Mouse (Mus musculus) CH12.LX (cell line): ENCODE results near the gene Hist1h1c. TPM values are rescaled to one million over a fixed set of nuclear protein-coding genes. Genes with fewer than 3 reads are reported as not detected.
"Not testable (repeated sequence)": the region's sequence is repeated elsewhere in the genome, so short reads cannot be mapped to it uniquely, and the experiment has no call there.

Source experiments
- DNase-seq: peaks from one replicate; pipeline ENCODE4 v3.0.0-alpha.2; 2013; ENCODE audit errors: extremely low read depth
- H3K27ac ChIP-seq: 2 replicates; pipeline ENCODE4 v1.5.1; 2012; ENCODE audit warnings: low read depth, mild to moderate bottlenecking, control low read depth, moderate library complexity; ENCODE audit not compliant: insufficient read depth
- H3K27me3 ChIP-seq: replicated peaks from 2 replicates; pipeline ENCODE3; 2012; ENCODE audit warnings: inconsistent platforms
- H3K36me3 ChIP-seq, 2 experiments: replicated peaks in 1 of 2; 2 replicates each; pipeline versions ENCODE3 to v1.6.1; 2012; ENCODE audit warnings: inconsistent platforms in 1 of 2, low read length in 1 of 2, mild to moderate bottlenecking in 1 of 2, mixed read lengths in 1 of 2, moderate library complexity in 1 of 2; ENCODE audit not compliant: control insufficient read depth in 1 of 2, insufficient read depth in 1 of 2
- H3K4me1 ChIP-seq, 2 experiments: 2 replicates each; pipeline ENCODE4 v1.6.1; 2012; ENCODE audit warnings: inconsistent platforms in 1 of 2, moderate library complexity in 1 of 2; ENCODE audit not compliant: insufficient read depth in 2 of 2, control insufficient read depth in 1 of 2
- H3K4me2 ChIP-seq: 2 replicates; pipeline ENCODE4 v1.6.1; 2012; ENCODE audit warnings: low read depth, mild to moderate bottlenecking, control low read depth; ENCODE audit not compliant: poor library complexity, insufficient read depth, severe bottlenecking
- H3K4me3 ChIP-seq, 3 experiments: fragments of 150-350 bp in 1 of 3; sonication (generic) in 1 of 3; replicated peaks in 1 of 3; 2 replicates each; pipeline versions ENCODE3 to v1.5.1; 2011 to 2012; ENCODE audit warnings: low read depth in 2 of 3, low read length in 2 of 3, mild to moderate bottlenecking in 2 of 3, moderate library complexity in 2 of 3, control low read depth in 1 of 3, improper control_type of control experiment in 1 of 3, inconsistent platforms in 1 of 3, mixed read lengths in 1 of 3; ENCODE audit not compliant: poor library complexity in 1 of 3
- H3K79me2 ChIP-seq: replicated peaks from 2 replicates; pipeline ENCODE4 v1.6.1; 2012; ENCODE audit warnings: mild to moderate bottlenecking, moderate library complexity; ENCODE audit not compliant: control insufficient read depth, poor library complexity, insufficient read depth, severe bottlenecking; ENCODE audit errors: extremely low read depth
- H3K9ac ChIP-seq: 2 replicates; pipeline ENCODE4 v1.6.1; 2012; ENCODE audit warnings: low read depth, mild to moderate bottlenecking, control low read depth, moderate library complexity; ENCODE audit not compliant: insufficient read depth
- H3K9me3 ChIP-seq: replicated peaks from 2 replicates; pipeline ENCODE3; 2012; ENCODE audit warnings: low read length, inconsistent platforms, mixed read lengths
- BHLHE40 ChIP-seq: IDR thresholded peaks from 2 replicates; pipeline ENCODE4 v1.6.1; 2011; ENCODE audit warnings: mild to moderate bottlenecking, low read depth, low read length, improper control_type of control experiment
- CHD1 ChIP-seq: IDR thresholded peaks from 2 replicates; pipeline ENCODE4 v1.6.1; 2012; ENCODE audit warnings: low read depth, low read length, improper control_type of control experiment, inconsistent platforms
- CHD2 ChIP-seq: IDR thresholded peaks from 2 replicates; pipeline ENCODE4 v1.6.1; 2011; ENCODE audit warnings: low read length, improper control_type of control experiment
- CTCF ChIP-seq, 2 experiments: IDR thresholded peaks in 1 of 2; conservative IDR thresholded peaks in 1 of 2; 2 replicates each; pipeline ENCODE4 v1.5.1; 2011 to 2012; ENCODE audit warnings: low read depth in 2 of 2, low read length in 2 of 2, improper control_type of control experiment in 1 of 2, inconsistent platforms in 1 of 2, mild to moderate bottlenecking in 1 of 2, moderate library complexity in 1 of 2
- ETS1 ChIP-seq: conservative IDR thresholded peaks from 2 replicates; pipeline ENCODE4 v1.6.1; 2012; ENCODE audit warnings: low read depth, mild to moderate bottlenecking, inconsistent platforms, low read length, improper control_type of control experiment, moderate library complexity
- HCFC1 ChIP-seq: IDR thresholded peaks from 2 replicates; pipeline ENCODE4 v1.6.1; 2012; ENCODE audit warnings: low read depth, mild to moderate bottlenecking, inconsistent platforms, low read length, improper control_type of control experiment
- IRF4 ChIP-seq: IDR thresholded peaks from 2 replicates; pipeline ENCODE4 v1.6.1; 2014; ENCODE audit warnings: low read depth, mild to moderate bottlenecking, inconsistent platforms, low read length, improper control_type of control experiment
- JUN ChIP-seq: IDR thresholded peaks from 2 replicates; pipeline ENCODE4 v1.6.1; 2011; ENCODE audit warnings: low read depth, mild to moderate bottlenecking, low read length, improper control_type of control experiment, moderate library complexity; ENCODE audit not compliant: insufficient read depth
- MAFK ChIP-seq: IDR thresholded peaks from 2 replicates; pipeline ENCODE4 v1.6.1; 2011; ENCODE audit warnings: low read length, improper control_type of control experiment; ENCODE audit not compliant: insufficient replicate concordance
- MAX ChIP-seq: IDR thresholded peaks from 2 replicates; pipeline ENCODE4 v1.6.1; 2011; ENCODE audit warnings: low read length, improper control_type of control experiment
- MAZ ChIP-seq: IDR thresholded peaks from 2 replicates; pipeline ENCODE4 v1.6.1; 2012; ENCODE audit warnings: low read depth, mild to moderate bottlenecking, inconsistent platforms, low read length, improper control_type of control experiment, moderate library complexity
- MEF2A ChIP-seq: IDR thresholded peaks from 2 replicates; pipeline ENCODE4 v1.6.1; 2014; ENCODE audit warnings: low read depth, mild to moderate bottlenecking, inconsistent platforms, low read length, improper control_type of control experiment, borderline replicate concordance
- MXI1 ChIP-seq: IDR thresholded peaks from 2 replicates; pipeline ENCODE4 v1.6.1; 2011; ENCODE audit warnings: mild to moderate bottlenecking, low read depth, low read length, improper control_type of control experiment
- NELFE ChIP-seq: IDR thresholded peaks from 2 replicates; pipeline ENCODE4 v1.6.1; 2011; ENCODE audit warnings: low read depth, low read length, improper control_type of control experiment
- PAX5 ChIP-seq: IDR thresholded peaks from 2 replicates; pipeline ENCODE4 v1.6.1; 2012; ENCODE audit warnings: low read length, inconsistent platforms, mixed read lengths
- POLR2AphosphoS2 ChIP-seq: IDR thresholded peaks from 2 replicates; pipeline ENCODE4 v1.6.1; 2011; ENCODE audit warnings: low read depth, low read length, improper control_type of control experiment
- RAD21 ChIP-seq: IDR thresholded peaks from 2 replicates; pipeline ENCODE4 v1.6.1; 2011; ENCODE audit warnings: low read depth, mild to moderate bottlenecking, low read length, improper control_type of control experiment, moderate library complexity
- RCOR1 ChIP-seq: conservative IDR thresholded peaks from 2 replicates; pipeline ENCODE4 v1.6.1; 2012; ENCODE audit warnings: low read depth, mild to moderate bottlenecking, inconsistent platforms, low read length, improper control_type of control experiment
- TBP ChIP-seq: conservative IDR thresholded peaks from 2 replicates; pipeline ENCODE4 v1.6.1; 2011; ENCODE audit warnings: low read depth, low read length, improper control_type of control experiment
- TCF12 ChIP-seq: IDR thresholded peaks from 2 replicates; pipeline ENCODE4 v1.6.1; 2014; ENCODE audit warnings: low read depth, mild to moderate bottlenecking, inconsistent platforms, low read length, improper control_type of control experiment
- UBTF ChIP-seq: IDR thresholded peaks from 2 replicates; pipeline ENCODE4 v1.6.1; 2012; ENCODE audit warnings: low read depth, mild to moderate bottlenecking, inconsistent platforms, low read length, improper control_type of control experiment, moderate library complexity
- USF1 ChIP-seq: IDR thresholded peaks from 2 replicates; pipeline ENCODE4 v1.6.1; 2014; ENCODE audit warnings: low read depth, mild to moderate bottlenecking, inconsistent platforms, low read length, improper control_type of control experiment
- ZC3H11A ChIP-seq: IDR thresholded peaks from 2 replicates; pipeline ENCODE4 v1.6.1; 2012; ENCODE audit warnings: low read depth, mild to moderate bottlenecking, inconsistent platforms, low read length, improper control_type of control experiment
- dilution Hi-C: fragments of 300-500 bp; cut with MboI; formaldehyde crosslinking; loops from 2 replicates; pipeline ENCODE4 v1.14.3; 2020; ENCODE audit warnings: low sequenced_read_pairs; ENCODE audit not compliant: extremely low pct_unique_long_range_greater_than_20kb, extremely low pct_ligation_motif_present
- in situ Hi-C: fragments of 300-500 bp; cut with MboI; formaldehyde crosslinking; loops from 3 replicates; pipeline ENCODE4 v1.14.3; 2019; ENCODE audit warnings: low sequenced_read_pairs, low pct_ligation_motif_present, low pct_unique_long_range_greater_than_20kb, mixed read lengths
- polyA plus RNA-seq: library from polyadenylated mRNA; unstranded; fragments of >175 nt; gene quantifications from 2 replicates; pipeline ENCODE4 v1.2.1, GENCODE M21; 2012; ENCODE audit warnings: low read depth; ENCODE audit not compliant: insufficient read length
- total RNA-seq, 2 experiments: library from RNA; depleted of rRNA; stranded (reverse); fragments of 300-350 nt in 1 of 2; fragments of >200 nt in 1 of 2; gene quantifications; 2 replicates each; pipeline ENCODE4 v1.2.3; 2012 to 2014

Hist1h1c gene
- total and polyA plus RNA-seq, 3 experiments = 12.5 to 597 (median 22.8) TPM

DNA sequence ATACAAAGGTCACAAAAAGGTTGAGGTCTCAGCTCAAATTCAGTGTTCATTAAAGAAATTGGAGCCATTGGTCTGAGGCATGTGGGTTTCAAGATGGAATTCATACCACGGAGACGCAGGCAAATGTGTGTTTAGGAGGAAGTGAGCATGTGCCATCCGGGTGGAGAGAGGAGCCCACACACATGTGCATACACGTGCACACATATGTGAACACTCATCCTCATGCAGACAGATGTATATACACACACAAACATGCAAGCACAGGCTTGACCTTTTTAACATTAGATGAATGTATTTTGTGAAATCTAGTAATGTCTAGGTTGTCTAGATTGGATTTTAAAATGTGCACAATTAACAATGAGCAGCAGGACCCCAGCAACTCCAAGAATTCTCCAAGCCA is 36.4 kb upstream of the Hist1h1c start:
- no peaks in the 10 kb centered on the region for H3K79me2 ChIP-seq
- H3K27me3 ChIP-seq = no peaks in the 10 kb centered on the region
- no peak overlapping the region for H3K4me3 ChIP-seq
- DNase-seq = no peak
- no peaks in the 10 kb centered on the region for H3K9me3 ChIP-seq
- peaks cover 14 to 74% of the 10 kb centered on the region in 2 experiments for H3K4me1 ChIP-seq
- no peak overlapping the region for H3K27ac ChIP-seq
- no peak for TF ChIP-seq UBTF
- no peak for TF ChIP-seq MAFK
- TF ChIP-seq PAX5 = no peak
- TF ChIP-seq BHLHE40 = peak; percentile 73
- TF ChIP-seq TBP = no peak
- TF ChIP-seq RAD21 = no peak
- no peak for TF ChIP-seq TCF12
- H3K4me2 ChIP-seq = no peak overlapping the region
- in situ Hi-C loops (loop anchor here (5.0 kb wide), 1 partner anchor 35 kb away; the partner anchor contains the start of gene Hist1h1c), dilution Hi-C loops (no loop called here)
- no peaks in the 10 kb centered on the region for H3K36me3 ChIP-seq
- H3K9ac ChIP-seq = no peak overlapping the region

DNA sequence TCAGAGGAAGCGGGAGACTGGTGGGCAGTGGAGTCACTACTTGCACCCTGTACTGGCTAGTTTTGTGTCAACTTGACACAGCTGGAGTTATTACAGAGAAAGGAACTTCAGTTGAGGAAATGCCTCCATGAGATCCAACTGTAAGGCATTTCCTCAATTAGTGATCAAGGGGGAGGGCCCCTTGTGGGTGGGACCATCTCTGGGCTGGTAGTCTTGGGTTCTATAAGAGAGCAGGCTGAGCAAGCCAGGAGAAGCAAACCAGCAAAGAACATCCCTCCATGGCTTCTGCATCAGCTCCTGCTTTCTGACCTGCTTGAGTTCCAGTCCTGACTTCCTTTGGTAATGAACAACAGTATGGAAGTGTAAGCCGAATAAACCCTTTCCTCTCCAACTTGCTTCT is 35.8 kb upstream of the Hist1h1c start:
- H3K9ac ChIP-seq, dilution Hi-C loops, H3K9me3 ChIP-seq, H3K36me3 ChIP-seq, H3K79me2 ChIP-seq, H3K4me3 ChIP-seq, DNase-seq, H3K27ac ChIP-seq, H3K4me2 ChIP-seq, H3K27me3 ChIP-seq: not testable (repeated sequence)
- H3K4me1 ChIP-seq = peaks cover 14 to 75% of the 10 kb centered on the region in 2 experiments
- in situ Hi-C loops = loop anchor here (5.0 kb wide), 1 partner anchor 34 kb away; the partner anchor contains the start of gene Hist1h1c

DNA sequence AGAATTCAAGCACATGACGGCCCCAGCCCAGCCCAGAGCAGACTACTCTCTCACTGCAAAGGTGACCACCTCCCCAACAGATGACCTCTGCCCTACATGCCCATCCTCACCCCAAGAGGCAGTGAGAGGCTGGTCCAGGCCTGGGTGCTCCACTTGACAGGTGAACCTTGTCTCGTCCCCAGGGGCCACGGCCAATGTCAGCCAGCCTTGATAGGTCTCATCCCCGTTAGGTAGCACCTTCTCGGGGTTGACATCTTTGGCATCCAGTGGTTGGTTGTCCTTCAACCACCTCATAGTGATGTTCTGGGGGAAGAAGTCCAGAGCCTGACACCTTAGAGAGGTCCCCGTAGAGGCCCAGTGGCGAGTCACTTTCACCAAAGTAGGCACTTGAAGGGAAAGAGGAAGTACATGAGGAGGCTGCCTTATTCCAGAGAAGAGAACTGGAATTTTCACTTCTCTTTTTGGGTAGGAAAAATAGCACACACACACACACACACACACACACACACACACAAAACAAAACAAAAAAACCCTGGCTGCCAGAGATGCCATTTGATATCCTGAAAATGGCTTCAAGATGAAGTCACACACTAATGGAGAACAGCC is 32.8 kb upstream of the Hist1h1c start:
- no peak overlapping the region for H3K9ac ChIP-seq
- DNase-seq = peak; percentile 55
- no peak overlapping the region for H3K4me2 ChIP-seq
- no peaks in the 10 kb centered on the region for H3K36me3 ChIP-seq
- in situ Hi-C loops (no loop called here), dilution Hi-C loops (no loop called here)
- peaks cover 12 to 74% of the 10 kb centered on the region in 2 experiments for H3K4me1 ChIP-seq
- no peaks in the 10 kb centered on the region for H3K9me3 ChIP-seq
- H3K79me2 ChIP-seq = no peaks in the 10 kb centered on the region
- H3K27ac ChIP-seq = no peak overlapping the region
- H3K4me3 ChIP-seq = peak overlapping the region in 1 of 3 experiments; percentile 4
- H3K27me3 ChIP-seq = no peaks in the 10 kb centered on the region
- TF ChIP-seq HCFC1 (no peak), MAZ (no peak), TBP (0 out of 2 replicates have a peak, but pooled peaks have one; percentile 50), MAFK (no peak), USF1 (no peak), NELFE (no peak), CTCF (conservative IDR thresholded peaks at IDR 0.05 in 1 of 2, IDR thresholded peaks at IDR 0.05 in 1 of 2; ENCODE audit: low read depth in 2 of 2, low read length in 2 of 2) (no peak), TCF12 (peak; percentile 48; the same call in 1 of the 2 replicates), POLR2AphosphoS2 (no peak), RAD21 (no peak), CHD1 (no peak), JUN (no peak), MEF2A (peak; percentile 67), RCOR1 (no peak; the same call in 1 of the 2 replicates), CHD2 (peak; percentile 45; the same call in 1 of the 2 replicates), IRF4 (peak; percentile 90), ETS1 (peak; percentile 37; the same call in 1 of the 2 replicates), BHLHE40 (peak; percentile 36; the same call in 1 of the 2 replicates), UBTF (peak; percentile 74; the same call in 1 of the 2 replicates), ZC3H11A (no peak), MXI1 (no peak), MAX (no peak)
